Mouse (Mus musculus) stomach, postnatal 0 days (tissue): ENCODE measurements around the gene Sema7a. TPM values are rescaled to one million over a fixed set of nuclear protein-coding genes. Genes with fewer than 3 reads are reported as not detected.
A peak's percentile ranks its signal among the peaks of the same experiment; 100 is the strongest.

Experiments used
- ATAC-seq: fragments of 200-750 bp; cut with Nextera tagmentation; 2 replicates; pipeline ENCODE4 v1.8.0; 2017; ENCODE audit not compliant: low FRiP score, low TSS enrichment
- DNase-seq: peaks from one replicate; pipeline ENCODE4 v3.0.0-alpha.2; 2016; ENCODE audit warnings: low spot score
- H3K27ac ChIP-seq: fragments of 300-500 bp; sonication (generic); replicated peaks from 2 replicates; pipeline ENCODE4 v1.5.1; 2014; ENCODE audit warnings: mild to moderate bottlenecking, control low read depth
- H3K27me3 ChIP-seq: fragments of 300-500 bp; sonication (generic); 2 replicates; pipeline ENCODE4 v1.6.1; 2014; ENCODE audit warnings: low read length; ENCODE audit not compliant: control insufficient read depth, insufficient read depth
- H3K36me3 ChIP-seq: fragments of 300-500 bp; sonication (generic); 2 replicates; pipeline ENCODE4 v1.6.1; 2014; ENCODE audit warnings: low read length, mixed read lengths; ENCODE audit not compliant: control insufficient read depth, insufficient read depth
- H3K4me1 ChIP-seq: fragments of 300-500 bp; sonication (generic); replicated peaks from 2 replicates; pipeline ENCODE4 v1.6.1; 2014; ENCODE audit warnings: antibody characterized with exemption; ENCODE audit not compliant: control insufficient read depth, insufficient read depth
- H3K4me2 ChIP-seq: fragments of 300-500 bp; sonication (generic); replicated peaks from 2 replicates; pipeline ENCODE4 v1.6.1; 2014; ENCODE audit warnings: low read depth, mild to moderate bottlenecking, control low read depth, moderate library complexity
- H3K4me3 ChIP-seq: fragments of 300-500 bp; sonication (generic); 2 replicates; pipeline ENCODE4 v1.5.1; 2014; ENCODE audit warnings: low read depth, low read length, control low read depth
- H3K9ac ChIP-seq: fragments of 300-500 bp; sonication (generic); 2 replicates; pipeline ENCODE4 v1.6.1; 2014; ENCODE audit warnings: mild to moderate bottlenecking, low read length, control low read depth, mixed read lengths
- H3K9me3 ChIP-seq: fragments of 300-500 bp; sonication (generic); 2 replicates; pipeline ENCODE4 v1.6.1; 2016; ENCODE audit warnings: low read length; ENCODE audit not compliant: control insufficient read depth
- CTCF ChIP-seq: IDR thresholded peaks from 2 replicates; pipeline ENCODE4 v1.5.1; 2016; ENCODE audit warnings: antibody characterized with exemption, low read depth, mild to moderate bottlenecking, moderate library complexity
- EP300 ChIP-seq: optimal IDR thresholded peaks from 2 replicates; pipeline ENCODE3; 2016; ENCODE audit warnings: antibody characterized with exemption
- WGBS: fragments of 180-500 bp; shearing (Covaris S2); extraction: QIAGEN DNeasy Blood & Tissue Kit; methylation state at CpG from one replicate; pipeline ENCODE4 v1.1.7; 2014; 5-methylcytosine and 5-hydroxymethylcytosine counted together
- polyA plus RNA-seq: library from polyadenylated mRNA; unstranded; fragments of >200 nt; fragmentation: Nextera tagmentation; extraction: Ambion mirVana; gene quantifications from 2 replicates; pipeline ENCODE4 v1.2.1, GENCODE M21; 2015

Sema7a gene
- polyA plus RNA-seq, 1 experiment from 2014 or later: 1.0 TPM

GRCm38 (mm10) chr9:57940861-57941638, 1.1 kb downstream of the Sema7a start:
- Histone ChIP-seq H3K4me1 (no peaks in the 10 kb centered on the region; the same call in 1 of the 2 replicates), H3K4me3 (peak overlapping the region; percentile 66), H3K9ac (peak overlapping the region; percentile 68), H3K27me3 (peaks cover 6% of the 10 kb centered on the region; the same call in 1 of the 2 replicates), H3K9me3 (no peaks in the 10 kb centered on the region), H3K27ac (no peak overlapping the region), H3K36me3 (no peaks in the 10 kb centered on the region), H3K4me2 (peak overlapping the region; percentile 99)
- DNase-seq: no peak
- peak; percentile 8; the same call in 1 of the 2 replicates for ATAC-seq
- 5% methylated on average over 28 of the region's 28 CpGs for WGBS
- no peak for TF ChIP-seq EP300

- H3K27me3 ChIP-seq: peaks cover 6% of the 10 kb centered on the region; the same call in 1 of the 2 replicates
- no peak for DNase-seq
- no peak overlapping the region for H3K9ac ChIP-seq
- H3K9me3 ChIP-seq: no peaks in the 10 kb centered on the region
- no peak for ATAC-seq
- H3K4me3 ChIP-seq: no peak overlapping the region
- no peak overlapping the region for H3K4me2 ChIP-seq
- no peaks in the 10 kb centered on the region for H3K36me3 ChIP-seq
- H3K4me1 ChIP-seq: no peaks in the 10 kb centered on the region; the same call in 1 of the 2 replicates
- H3K27ac ChIP-seq: no peak overlapping the region
- TF ChIP-seq CTCF: no peak
- no peak for TF ChIP-seq EP300
- 56% methylated on average over 2 of the region's 2 CpGs for WGBS
Measured at GRCm38 (mm10) chr9:57942039-57942438, 2.1 kb downstream of the Sema7a start.

- ATAC-seq: no peak
Measured at GRCm38 (mm10) chr9:57943067-57943466, 3.2 kb downstream of the Sema7a start.

GRCm38 (mm10) chr9:57944572-57944971, 4.7 kb downstream of the Sema7a start:
- WGBS: 30% methylated on average over 5 of the region's 5 CpGs
- DNase-seq: peak; percentile 75

More at GRCm38 (mm10) chr9:57943067-57943466, 3.2 kb downstream of the Sema7a start:
- DNase-seq: no peak
- H3K9ac ChIP-seq: no peak overlapping the region
- WGBS: 40% methylated on average over 2 of the region's 2 CpGs
- H3K4me3 ChIP-seq: no peak overlapping the region
- H3K27ac ChIP-seq: no peak overlapping the region
- H3K4me2 ChIP-seq: no peak overlapping the region
- no peaks in the 10 kb centered on the region for H3K9me3 ChIP-seq
- no peaks in the 10 kb centered on the region; the same call in 1 of the 2 replicates for H3K4me1 ChIP-seq
- H3K36me3 ChIP-seq: no peaks in the 10 kb centered on the region
- TF ChIP-seq EP300: no peak
- TF ChIP-seq CTCF: no peak
- H3K27me3 ChIP-seq: peaks cover 6% of the 10 kb centered on the region; the same call in 1 of the 2 replicates

GRCm38 (mm10) chr9:57945771-57946616, 6.1 kb downstream of the Sema7a start:
- Histone ChIP-seq H3K4me2 (no peak overlapping the region), H3K36me3 (no peaks in the 10 kb centered on the region), H3K27ac (no peak overlapping the region), H3K4me3 (no peak overlapping the region), H3K4me1 (no peaks in the 10 kb centered on the region), H3K9me3 (no peaks in the 10 kb centered on the region), H3K27me3 (peaks cover 3% of the 10 kb centered on the region; the same call in 1 of the 2 replicates), H3K9ac (no peak overlapping the region)
- ATAC-seq: no peak
- 77% methylated on average over 8 of the region's 8 CpGs for WGBS
- no peak for DNase-seq
- no peak for TF ChIP-seq EP300
- no peak for TF ChIP-seq CTCF

More at GRCm38 (mm10) chr9:57944572-57944971, 4.7 kb downstream of the Sema7a start:
- Histone ChIP-seq H3K4me1 (no peaks in the 10 kb centered on the region; the same call in 1 of the 2 replicates), H3K27me3 (peaks cover 6% of the 10 kb centered on the region; the same call in 1 of the 2 replicates), H3K27ac (no peak overlapping the region), H3K9me3 (no peaks in the 10 kb centered on the region), H3K4me3 (no peak overlapping the region), H3K4me2 (no peak overlapping the region), H3K36me3 (no peaks in the 10 kb centered on the region), H3K9ac (no peak overlapping the region)
- ATAC-seq: no peak
- no peak for TF ChIP-seq EP300
- peak; percentile 76 for TF ChIP-seq CTCF
